Mouse (Mus musculus) erythroid progenitor cell, adult 5-6 weeks (primary cell): Measurements from ENCODE around the gene Aida. TPM values are rescaled to one million over a fixed set of nuclear protein-coding genes. Genes with fewer than 3 reads are reported as not detected.
A peak's percentile ranks its signal among the peaks of the same experiment; 100 is the strongest.
"Not testable (repeated sequence)": the region's sequence is repeated elsewhere in the genome, so short reads cannot be mapped to it uniquely, and the experiment has no call there.

Source experiments
- ATAC-seq: replicated peaks from 2 replicates; pipeline ENCODE4 v1.8.0; 2016; ENCODE audit warnings: moderate number of reproducible peaks, mild to moderate bottlenecking, moderate TSS enrichment, inconsistent platforms; ENCODE audit not compliant: poor library complexity, low FRiP score, severe bottlenecking
- total RNA-seq, 2 experiments: library from RNA; stranded (forward) in 1 of 2; stranded (reverse) in 1 of 2; fragments of 150-400 nt in 1 of 2; fragments of 186-747, 209-891 nt in 1 of 2; gene quantifications; 2 replicates each; pipeline versions ENCODE4 v1.2.3 to v1.2.4; 2015 to 2017; ENCODE audit warnings: low replicate concordance in 2 of 2

Gene Aida
- total RNA-seq (2015; ENCODE audit: low replicate concordance) (40.7 and 75.9 TPM in 2 replicates), total RNA-seq (2017; ENCODE audit: low replicate concordance) (90.7 and 92.3 TPM in 2 replicates)

- ATAC-seq, result peak; percentile 47
Measured at GRCm38 (mm10) chr1:183296465-183296864, at the start of gene Aida. Gene Aida (plus strand): TSS chr1:183296590.

GRCm38 (mm10) chr1:183248144-183248543, 48.2 kb upstream of the Aida start:
- no peak for ATAC-seq

DNA sequence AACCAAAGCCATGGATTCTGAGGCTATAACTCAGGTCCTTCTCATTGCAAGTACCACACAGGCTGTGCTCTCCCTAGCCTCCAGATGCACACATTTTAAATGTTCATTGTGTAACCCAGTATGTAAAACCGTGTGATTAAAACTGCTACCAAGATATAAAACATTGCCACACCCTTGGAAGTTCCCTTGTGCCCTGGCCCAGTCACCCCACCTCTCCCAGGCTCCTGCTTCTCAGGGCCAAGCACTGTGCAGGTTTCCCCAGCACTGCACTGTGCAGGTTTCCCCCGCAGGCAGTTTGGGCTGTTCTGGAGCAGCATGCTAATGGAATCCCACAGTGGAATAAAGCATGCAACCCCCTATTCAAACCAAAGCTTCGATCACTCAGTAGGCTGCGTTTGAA, 45.8 kb upstream of the Aida start:
- no peak for ATAC-seq

DNA sequence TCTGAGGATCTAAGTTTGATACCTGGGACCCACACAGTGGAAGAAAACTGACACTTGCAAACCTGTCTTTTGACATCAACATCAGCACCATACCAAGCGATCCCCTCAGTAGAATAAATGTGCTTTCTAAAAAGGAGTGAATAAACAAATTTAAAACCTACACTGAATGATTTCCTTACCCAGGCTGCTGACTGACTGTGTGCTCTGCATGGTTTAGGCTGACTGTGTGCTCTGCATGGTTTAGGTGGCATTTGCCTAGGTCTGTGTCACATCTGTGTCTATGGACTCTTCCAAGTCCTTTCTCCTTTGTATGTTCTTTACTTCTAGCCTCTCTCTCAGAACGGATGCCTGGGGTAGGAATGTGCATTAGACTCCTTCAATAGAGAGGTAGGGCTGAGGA, 44.6 kb upstream of the Aida start:
- ATAC-seq, result no peak

DNA sequence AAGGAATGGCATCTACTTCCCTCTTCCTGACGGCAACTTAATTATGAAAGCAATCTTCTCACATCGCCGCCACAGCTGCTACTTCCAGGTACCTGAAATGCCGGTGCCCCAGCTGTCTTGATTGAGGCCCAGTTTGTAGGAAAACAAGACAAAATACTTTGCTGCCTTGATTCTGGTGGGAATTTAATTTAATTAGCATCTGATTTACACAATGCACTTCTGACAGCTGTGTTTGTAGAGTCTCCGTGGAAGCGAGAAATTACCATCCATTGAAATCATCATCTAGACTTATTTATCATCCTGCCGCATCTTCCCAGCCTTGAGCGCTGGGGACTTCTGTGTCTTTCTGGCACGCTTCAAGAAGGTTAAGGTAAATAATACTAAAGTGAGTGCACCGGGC, 43.8 kb upstream of the Aida start:
- ATAC-seq, result no peak

- ATAC-seq, result no peak
Measured at GRCm38 (mm10) chr1:183264145-183265008, 32.0 kb upstream of the Aida start.

GRCm38 (mm10) chr1:183265921-183266467, 30.4 kb upstream of the Aida start:
- no peak for ATAC-seq

DNA sequence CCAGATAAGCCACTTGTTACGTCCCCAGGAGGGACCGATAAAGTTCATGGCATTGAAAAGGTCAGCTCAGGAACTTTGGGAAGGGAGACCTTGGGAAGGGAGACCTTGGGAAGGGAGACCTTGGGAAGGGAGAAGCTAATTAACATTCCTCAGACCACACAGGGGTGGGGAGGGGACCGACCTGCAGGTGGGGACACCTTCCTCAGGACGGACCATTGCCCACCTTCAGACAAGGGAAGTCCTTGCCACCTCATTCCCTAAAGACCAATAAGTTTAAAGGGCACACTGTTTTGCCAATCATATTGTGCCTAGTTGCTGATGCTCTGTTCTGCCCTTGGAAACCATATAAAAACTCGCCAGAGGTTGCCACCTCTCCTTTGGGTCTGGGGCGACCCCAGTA, 28.7 kb upstream of the Aida start:
- ATAC-seq, result no peak

GRCm38 (mm10) chr1:183272867-183273818, 23.2 kb upstream of the Aida start:
- no peak for ATAC-seq

DNA sequence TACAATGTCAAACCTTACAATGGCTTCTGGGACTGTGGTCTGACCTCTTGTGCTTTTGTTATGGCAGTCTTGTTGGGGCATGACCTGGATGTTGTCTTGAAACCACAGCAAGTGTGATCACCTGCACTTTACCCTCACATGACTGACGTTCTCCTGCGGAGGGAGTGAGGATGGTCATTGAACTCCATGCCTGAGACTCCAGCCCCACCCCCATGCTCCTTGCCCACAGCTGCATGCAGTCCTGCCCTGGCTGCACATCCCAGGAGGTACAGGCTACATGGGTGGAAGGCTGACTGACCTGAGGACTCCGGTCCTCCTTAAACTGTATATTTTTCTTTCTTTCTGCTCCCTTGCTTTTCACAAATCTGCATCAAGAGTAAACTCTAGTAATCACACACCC, 22.0 kb upstream of the Aida start:
- no peak for ATAC-seq

DNA sequence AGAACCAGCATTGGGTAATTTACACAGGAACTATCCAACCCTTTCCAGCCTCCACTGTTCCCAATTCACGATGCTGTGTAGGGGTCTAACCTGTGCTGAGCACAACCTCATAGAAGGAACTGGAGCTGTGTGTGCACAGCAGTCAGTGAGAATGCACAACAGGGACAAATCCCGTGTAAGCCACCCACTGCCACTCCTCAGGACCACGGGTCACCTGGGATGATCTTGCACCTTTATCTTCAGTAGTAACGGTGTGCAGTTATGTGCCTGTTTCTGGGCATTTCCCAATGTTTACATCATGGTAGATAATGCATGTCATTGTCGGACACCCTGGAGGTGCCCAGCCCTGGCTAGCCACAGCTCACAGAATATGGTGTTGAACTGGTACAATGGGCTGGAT, 20.6 kb upstream of the Aida start:
- no peak for ATAC-seq

DNA sequence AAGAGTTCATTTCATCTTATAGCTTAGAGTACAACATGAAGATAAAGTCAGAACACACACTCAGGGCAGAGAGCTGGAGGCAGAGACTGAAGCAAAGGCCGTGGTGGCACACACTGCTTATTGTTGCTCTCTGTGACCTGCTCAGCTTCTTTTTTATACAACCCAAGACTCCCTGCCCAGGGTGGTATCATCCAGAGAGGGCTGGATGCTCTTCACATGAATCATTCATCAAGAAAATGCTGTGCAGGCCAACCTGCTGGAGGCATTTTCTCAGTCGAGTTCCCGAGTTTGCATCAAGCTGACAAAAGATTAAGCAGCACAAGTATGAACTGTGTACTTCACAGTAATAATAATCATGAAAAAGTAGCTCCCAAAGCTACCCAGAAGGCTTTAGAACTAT, 8.0 kb upstream of the Aida start:
- no peak for ATAC-seq

DNA sequence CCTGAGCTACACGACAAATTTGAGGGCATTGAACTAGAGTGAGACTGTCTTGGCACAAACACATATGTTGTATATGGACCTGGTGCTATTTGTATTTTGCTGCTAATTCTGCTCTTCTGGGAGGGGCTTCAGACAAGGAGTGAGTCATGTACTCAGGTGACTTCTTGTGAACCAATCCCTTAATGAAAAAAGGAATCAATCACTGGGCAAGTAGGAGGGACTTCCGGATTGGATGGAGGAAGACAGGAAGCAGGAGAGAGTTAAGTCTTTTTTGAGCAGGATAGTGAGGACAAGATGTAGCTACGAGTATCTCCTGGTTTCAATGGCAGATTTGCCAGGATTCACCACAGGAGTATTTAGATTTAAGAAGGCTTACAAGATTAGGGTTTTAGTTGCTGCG, 6.8 kb upstream of the Aida start:
- ATAC-seq, result no peak

- ATAC-seq, result peak; percentile 85
Measured at GRCm38 (mm10) chr1:183296877-183297383, 540 bp downstream of the Aida start, which contains the start of gene Brox. Gene Brox (minus strand): TSS chr1:183297269.

DNA sequence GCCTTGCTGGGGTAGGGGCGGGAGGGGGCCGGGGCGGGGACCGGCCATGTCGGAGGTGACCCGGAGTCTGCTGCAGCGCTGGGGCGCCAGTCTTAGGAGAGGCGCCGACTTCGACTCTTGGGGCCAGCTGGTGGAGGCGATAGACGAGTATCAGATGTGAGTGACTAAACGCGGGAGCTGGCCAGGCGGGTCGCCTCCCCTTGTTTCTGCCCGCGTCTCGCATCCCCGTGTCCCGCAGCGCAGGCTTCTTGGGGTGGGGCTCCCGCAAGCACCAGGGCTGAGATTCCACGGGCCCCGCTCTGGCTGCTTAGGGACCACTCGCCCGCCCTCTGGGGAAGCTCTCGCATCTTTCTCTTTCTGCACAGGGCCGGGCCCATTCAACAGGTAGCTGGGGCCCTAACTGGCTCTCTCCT, 1.1 kb downstream of the Aida start:
- ATAC-seq, result peak; percentile 45

- ATAC-seq, result peak; percentile 46
Measured at GRCm38 (mm10) chr1:183297886-183298489, 1.6 kb downstream of the Aida start.

- ATAC-seq, result no peak
Measured at GRCm38 (mm10) chr1:183299161-183299560, 2.8 kb downstream of the Aida start.

- no peak for ATAC-seq
Measured at GRCm38 (mm10) chr1:183307555-183307954, 11.2 kb downstream of the Aida start.

DNA sequence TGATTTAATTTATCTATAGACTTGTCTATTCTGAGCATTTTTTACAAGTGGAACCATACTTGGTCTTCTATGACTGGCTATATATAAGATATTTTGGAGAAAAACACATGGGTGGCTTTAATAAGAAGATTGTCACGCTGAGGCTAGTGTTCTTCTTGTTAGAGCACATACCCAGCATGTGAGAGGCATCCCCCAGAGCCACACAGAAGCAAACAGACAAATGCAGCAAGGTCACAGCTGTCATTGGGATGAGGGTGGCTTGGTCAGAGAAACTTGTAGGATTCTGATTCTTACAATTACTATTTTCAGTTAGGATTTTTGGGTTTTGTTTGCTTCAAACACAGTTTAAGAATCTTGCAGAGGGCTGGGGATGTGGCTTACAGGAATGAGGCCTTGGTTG, 12.1 kb downstream of the Aida start:
- no peak for ATAC-seq

GRCm38 (mm10) chr1:183309601-183310000, 13.2 kb downstream of the Aida start:
- not testable (repeated sequence) for ATAC-seq
